Mouse (Mus musculus): ENCODE measurements around the gene Lhfp.

DNA sequence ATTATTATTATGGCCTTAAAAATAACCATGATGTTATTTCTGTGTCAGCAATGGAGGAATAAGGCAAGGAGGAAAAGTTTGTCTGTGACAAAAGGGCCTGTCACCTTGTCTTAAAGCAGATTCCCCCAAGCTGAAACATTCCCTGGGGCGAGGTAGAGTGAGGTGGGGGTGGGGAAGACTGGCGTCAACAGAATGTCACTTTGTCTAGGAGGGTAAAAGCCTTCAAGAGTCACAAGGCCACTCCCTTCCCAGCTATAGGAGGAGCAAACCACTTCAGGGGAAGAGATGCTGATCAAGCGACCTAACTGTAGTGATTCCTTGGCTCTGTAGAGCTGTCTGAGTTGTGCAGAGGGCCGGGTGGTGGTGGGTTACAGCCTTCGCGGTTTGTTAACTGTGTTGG lies 9.7 kb upstream of the Lhfp start:
- TF ChIP-seq CTCF (IDR thresholded peaks at IDR 0.05; ENCODE audit: low read depth) (no peak), EP300 (optimal IDR thresholded peaks at IDR 0.05) (no peak)
